Mouse (Mus musculus) CH12.LX (cell line): ENCODE measurements around the gene Lcn12. TPM values are rescaled to one million over a fixed set of nuclear protein-coding genes. Genes with fewer than 3 reads are reported as not detected.

Source experiments
- DNase-seq: peaks from one replicate; pipeline ENCODE4 v3.0.0-alpha.2; 2013; ENCODE audit errors: extremely low read depth
- H3K27ac ChIP-seq: 2 replicates; pipeline ENCODE4 v1.5.1; 2012; ENCODE audit warnings: low read depth, mild to moderate bottlenecking, control low read depth, moderate library complexity; ENCODE audit not compliant: insufficient read depth
- H3K27me3 ChIP-seq: replicated peaks from 2 replicates; pipeline ENCODE3; 2012; ENCODE audit warnings: inconsistent platforms
- H3K36me3 ChIP-seq, 2 experiments: replicated peaks in 1 of 2; 2 replicates each; pipeline versions ENCODE3 to v1.6.1; 2012; ENCODE audit warnings: inconsistent platforms in 1 of 2, low read length in 1 of 2, mild to moderate bottlenecking in 1 of 2, mixed read lengths in 1 of 2, moderate library complexity in 1 of 2; ENCODE audit not compliant: control insufficient read depth in 1 of 2, insufficient read depth in 1 of 2
- H3K4me1 ChIP-seq, 2 experiments: 2 replicates each; pipeline ENCODE4 v1.6.1; 2012; ENCODE audit warnings: inconsistent platforms in 1 of 2, moderate library complexity in 1 of 2; ENCODE audit not compliant: insufficient read depth in 2 of 2, control insufficient read depth in 1 of 2
- H3K4me2 ChIP-seq: 2 replicates; pipeline ENCODE4 v1.6.1; 2012; ENCODE audit warnings: low read depth, mild to moderate bottlenecking, control low read depth; ENCODE audit not compliant: poor library complexity, insufficient read depth, severe bottlenecking
- H3K4me3 ChIP-seq, 3 experiments: fragments of 150-350 bp in 1 of 3; sonication (generic) in 1 of 3; replicated peaks in 1 of 3; 2 replicates each; pipeline versions ENCODE3 to v1.5.1; 2011 to 2012; ENCODE audit warnings: low read depth in 2 of 3, low read length in 2 of 3, mild to moderate bottlenecking in 2 of 3, moderate library complexity in 2 of 3, control low read depth in 1 of 3, improper control_type of control experiment in 1 of 3, inconsistent platforms in 1 of 3, mixed read lengths in 1 of 3; ENCODE audit not compliant: poor library complexity in 1 of 3
- H3K79me2 ChIP-seq: replicated peaks from 2 replicates; pipeline ENCODE4 v1.6.1; 2012; ENCODE audit warnings: mild to moderate bottlenecking, moderate library complexity; ENCODE audit not compliant: control insufficient read depth, poor library complexity, insufficient read depth, severe bottlenecking; ENCODE audit errors: extremely low read depth
- H3K9ac ChIP-seq: 2 replicates; pipeline ENCODE4 v1.6.1; 2012; ENCODE audit warnings: low read depth, mild to moderate bottlenecking, control low read depth, moderate library complexity; ENCODE audit not compliant: insufficient read depth
- H3K9me3 ChIP-seq: replicated peaks from 2 replicates; pipeline ENCODE3; 2012; ENCODE audit warnings: low read length, inconsistent platforms, mixed read lengths
- BHLHE40 ChIP-seq: IDR thresholded peaks from 2 replicates; pipeline ENCODE4 v1.6.1; 2011; ENCODE audit warnings: mild to moderate bottlenecking, low read depth, low read length, improper control_type of control experiment
- CHD1 ChIP-seq: IDR thresholded peaks from 2 replicates; pipeline ENCODE4 v1.6.1; 2012; ENCODE audit warnings: low read depth, low read length, improper control_type of control experiment, inconsistent platforms
- CHD2 ChIP-seq: IDR thresholded peaks from 2 replicates; pipeline ENCODE4 v1.6.1; 2011; ENCODE audit warnings: low read length, improper control_type of control experiment
- CTCF ChIP-seq, 2 experiments: IDR thresholded peaks in 1 of 2; conservative IDR thresholded peaks in 1 of 2; 2 replicates each; pipeline ENCODE4 v1.5.1; 2011 to 2012; ENCODE audit warnings: low read depth in 2 of 2, low read length in 2 of 2, improper control_type of control experiment in 1 of 2, inconsistent platforms in 1 of 2, mild to moderate bottlenecking in 1 of 2, moderate library complexity in 1 of 2
- ELF1 ChIP-seq: IDR thresholded peaks from 2 replicates; pipeline ENCODE4 v1.6.1; 2014; ENCODE audit warnings: low read depth, mild to moderate bottlenecking, inconsistent platforms, low read length, improper control_type of control experiment
- GABPA ChIP-seq: IDR thresholded peaks from 2 replicates; pipeline ENCODE4 v1.6.1; 2012; ENCODE audit warnings: low read depth, low read length, improper control_type of control experiment, inconsistent platforms; ENCODE audit not compliant: insufficient replicate concordance
- HCFC1 ChIP-seq: IDR thresholded peaks from 2 replicates; pipeline ENCODE4 v1.6.1; 2012; ENCODE audit warnings: low read depth, mild to moderate bottlenecking, inconsistent platforms, low read length, improper control_type of control experiment
- IRF4 ChIP-seq: IDR thresholded peaks from 2 replicates; pipeline ENCODE4 v1.6.1; 2014; ENCODE audit warnings: low read depth, mild to moderate bottlenecking, inconsistent platforms, low read length, improper control_type of control experiment
- KAT2A ChIP-seq: IDR thresholded peaks from 2 replicates; pipeline ENCODE4 v1.6.1; 2012; ENCODE audit warnings: low read length, improper control_type of control experiment, inconsistent platforms; ENCODE audit not compliant: insufficient replicate concordance
- MAX ChIP-seq: IDR thresholded peaks from 2 replicates; pipeline ENCODE4 v1.6.1; 2011; ENCODE audit warnings: low read length, improper control_type of control experiment
- MAZ ChIP-seq: IDR thresholded peaks from 2 replicates; pipeline ENCODE4 v1.6.1; 2012; ENCODE audit warnings: low read depth, mild to moderate bottlenecking, inconsistent platforms, low read length, improper control_type of control experiment, moderate library complexity
- MXI1 ChIP-seq: IDR thresholded peaks from 2 replicates; pipeline ENCODE4 v1.6.1; 2011; ENCODE audit warnings: mild to moderate bottlenecking, low read depth, low read length, improper control_type of control experiment
- MYC ChIP-seq: IDR thresholded peaks from 2 replicates; pipeline ENCODE4 v1.6.1; 2011; ENCODE audit warnings: low read depth, mild to moderate bottlenecking, improper control_type of control experiment, low read length
- NELFE ChIP-seq: IDR thresholded peaks from 2 replicates; pipeline ENCODE4 v1.6.1; 2011; ENCODE audit warnings: low read depth, low read length, improper control_type of control experiment
- NRF1 ChIP-seq: IDR thresholded peaks from 2 replicates; pipeline ENCODE4 v1.6.1; 2014; ENCODE audit warnings: low read depth, mild to moderate bottlenecking, inconsistent platforms, low read length, improper control_type of control experiment, moderate library complexity
- POLR2AphosphoS2 ChIP-seq: IDR thresholded peaks from 2 replicates; pipeline ENCODE4 v1.6.1; 2011; ENCODE audit warnings: low read depth, low read length, improper control_type of control experiment
- RCOR1 ChIP-seq: conservative IDR thresholded peaks from 2 replicates; pipeline ENCODE4 v1.6.1; 2012; ENCODE audit warnings: low read depth, mild to moderate bottlenecking, inconsistent platforms, low read length, improper control_type of control experiment
- SIN3A ChIP-seq: IDR thresholded peaks from 2 replicates; pipeline ENCODE4 v1.6.1; 2012; ENCODE audit warnings: low read length, improper control_type of control experiment, inconsistent platforms
- SMC3 ChIP-seq: IDR thresholded peaks from 2 replicates; pipeline ENCODE4 v1.6.1; 2011; ENCODE audit warnings: low read depth, low read length, improper control_type of control experiment
- TBP ChIP-seq: conservative IDR thresholded peaks from 2 replicates; pipeline ENCODE4 v1.6.1; 2011; ENCODE audit warnings: low read depth, low read length, improper control_type of control experiment
- USF1 ChIP-seq: IDR thresholded peaks from 2 replicates; pipeline ENCODE4 v1.6.1; 2014; ENCODE audit warnings: low read depth, mild to moderate bottlenecking, inconsistent platforms, low read length, improper control_type of control experiment
- USF2 ChIP-seq: conservative IDR thresholded peaks from 2 replicates; pipeline ENCODE4 v1.6.1; 2011; ENCODE audit warnings: low read depth, low read length, improper control_type of control experiment
- ZC3H11A ChIP-seq: IDR thresholded peaks from 2 replicates; pipeline ENCODE4 v1.6.1; 2012; ENCODE audit warnings: low read depth, mild to moderate bottlenecking, inconsistent platforms, low read length, improper control_type of control experiment
- ZKSCAN1 ChIP-seq: IDR thresholded peaks from 2 replicates; pipeline ENCODE4 v1.6.1; 2012; ENCODE audit warnings: low read depth, inconsistent platforms, low read length, improper control_type of control experiment, borderline replicate concordance
- ZNF384 ChIP-seq: IDR thresholded peaks from 2 replicates; pipeline ENCODE4 v1.6.1; 2012; ENCODE audit warnings: low read depth, low read length, improper control_type of control experiment, inconsistent platforms
- dilution Hi-C: fragments of 300-500 bp; cut with MboI; formaldehyde crosslinking; loops from 2 replicates; pipeline ENCODE4 v1.14.3; 2020; ENCODE audit warnings: low sequenced_read_pairs; ENCODE audit not compliant: extremely low pct_unique_long_range_greater_than_20kb, extremely low pct_ligation_motif_present
- in situ Hi-C: fragments of 300-500 bp; cut with MboI; formaldehyde crosslinking; loops from 3 replicates; pipeline ENCODE4 v1.14.3; 2019; ENCODE audit warnings: low sequenced_read_pairs, low pct_ligation_motif_present, low pct_unique_long_range_greater_than_20kb, mixed read lengths
- polyA plus RNA-seq: library from polyadenylated mRNA; unstranded; fragments of >175 nt; gene quantifications from 2 replicates; pipeline ENCODE4 v1.2.1, GENCODE M21; 2012; ENCODE audit warnings: low read depth; ENCODE audit not compliant: insufficient read length
- total RNA-seq, 2 experiments: library from RNA; depleted of rRNA; stranded (reverse); fragments of 300-350 nt in 1 of 2; fragments of >200 nt in 1 of 2; gene quantifications; 2 replicates each; pipeline ENCODE4 v1.2.3; 2012 to 2014

Gene Lcn12
- total and polyA plus RNA-seq, 3 experiments = not detected

- Histone ChIP-seq H3K4me2 (no peak overlapping the region), H3K9ac (no peak overlapping the region), H3K27ac (no peak overlapping the region), H3K9me3 (no peaks in the 10 kb centered on the region), H3K79me2 (no peaks in the 10 kb centered on the region), H3K27me3 (no peaks in the 10 kb centered on the region), H3K4me3 (no peak overlapping the region), H3K36me3 (peaks cover 32 to 49% of the 10 kb centered on the region in 2 experiments), H3K4me1 (peaks cover 5 to 12% of the 10 kb centered on the region in 2 experiments)
- DNase-seq = peak; percentile 33
- dilution Hi-C loops (no loop called here), in situ Hi-C loops (no loop called here)
- TF ChIP-seq ZC3H11A (no peak), CTCF (conservative IDR thresholded peaks at IDR 0.05 in 1 of 2, IDR thresholded peaks at IDR 0.05 in 1 of 2; ENCODE audit: low read depth in 2 of 2, low read length in 2 of 2) (peak in 1 of 2 experiments; percentile 54; a peak in 2 of 4 replicates)
These were observed 13.3 kb upstream of the Lcn12 start for GRCm38 (mm10) chr2:25506964-25507363.

- H3K27ac ChIP-seq = no peak overlapping the region
- no peak overlapping the region for H3K9ac ChIP-seq
- DNase-seq = no peak
- no peak overlapping the region for H3K4me2 ChIP-seq
- H3K4me3 ChIP-seq = no peak overlapping the region
- H3K36me3 ChIP-seq = peaks cover 32 to 51% of the 10 kb centered on the region in 2 experiments
- in situ Hi-C loops = no loop called here
- H3K79me2 ChIP-seq = peaks cover 7% of the 10 kb centered on the region; the same call in 1 of the 2 replicates
- H3K27me3 ChIP-seq = no peaks in the 10 kb centered on the region
- peaks cover 12 to 18% of the 10 kb centered on the region in 2 experiments for H3K4me1 ChIP-seq
- dilution Hi-C loops = no loop called here
- no peak for TF ChIP-seq MAZ
- TF ChIP-seq NELFE = no peak
- no peak for TF ChIP-seq NRF1
- no peak for TF ChIP-seq SMC3
- TF ChIP-seq MYC = no peak
- TF ChIP-seq ELF1 = no peak
- TF ChIP-seq ZC3H11A = no peak
- no peak for TF ChIP-seq GABPA
- TF ChIP-seq KAT2A = no peak
- no peak for TF ChIP-seq TBP
- no peak for TF ChIP-seq CHD2
- no peaks in the 10 kb centered on the region for H3K9me3 ChIP-seq
These were observed 12.1 kb upstream of the Lcn12 start for GRCm38 (mm10) chr2:25505860-25506259.

- no peak overlapping the region for H3K4me2 ChIP-seq
- H3K36me3 ChIP-seq = peaks cover 32 to 51% of the 10 kb centered on the region in 2 experiments
- dilution Hi-C loops (no loop called here), in situ Hi-C loops (no loop called here)
- H3K9ac ChIP-seq = no peak overlapping the region
- DNase-seq = no peak
- no peaks in the 10 kb centered on the region for H3K9me3 ChIP-seq
- H3K27ac ChIP-seq = no peak overlapping the region
- H3K79me2 ChIP-seq = peaks cover 8% of the 10 kb centered on the region; the same call in 1 of the 2 replicates
- H3K27me3 ChIP-seq = no peaks in the 10 kb centered on the region
- H3K4me3 ChIP-seq = no peak overlapping the region
- TF ChIP-seq GABPA (no peak), HCFC1 (no peak), IRF4 (no peak), USF1 (no peak), ZKSCAN1 (no peak), POLR2AphosphoS2 (no peak), CHD1 (no peak), ZNF384 (no peak), MXI1 (no peak), NELFE (no peak), SIN3A (no peak), KAT2A (no peak), MAX (no peak), ELF1 (no peak), BHLHE40 (no peak), USF2 (no peak), CTCF (conservative IDR thresholded peaks at IDR 0.05 in 1 of 2, IDR thresholded peaks at IDR 0.05 in 1 of 2; ENCODE audit: low read depth in 2 of 2, low read length in 2 of 2) (no peak), RCOR1 (no peak)
- peaks cover 14 to 22% of the 10 kb centered on the region in 2 experiments for H3K4me1 ChIP-seq
These were observed 11.3 kb upstream of the Lcn12 start for GRCm38 (mm10) chr2:25505000-25505399.
